Mouse (Mus musculus): ENCODE measurements at regions not wholly inside any gene's neighbourhood (a gene's known extent, or its start where the extent isn't known, plus 50 kb on each side); places are given as distances from the start of the nearest gene placed in this dataset.

DNA sequence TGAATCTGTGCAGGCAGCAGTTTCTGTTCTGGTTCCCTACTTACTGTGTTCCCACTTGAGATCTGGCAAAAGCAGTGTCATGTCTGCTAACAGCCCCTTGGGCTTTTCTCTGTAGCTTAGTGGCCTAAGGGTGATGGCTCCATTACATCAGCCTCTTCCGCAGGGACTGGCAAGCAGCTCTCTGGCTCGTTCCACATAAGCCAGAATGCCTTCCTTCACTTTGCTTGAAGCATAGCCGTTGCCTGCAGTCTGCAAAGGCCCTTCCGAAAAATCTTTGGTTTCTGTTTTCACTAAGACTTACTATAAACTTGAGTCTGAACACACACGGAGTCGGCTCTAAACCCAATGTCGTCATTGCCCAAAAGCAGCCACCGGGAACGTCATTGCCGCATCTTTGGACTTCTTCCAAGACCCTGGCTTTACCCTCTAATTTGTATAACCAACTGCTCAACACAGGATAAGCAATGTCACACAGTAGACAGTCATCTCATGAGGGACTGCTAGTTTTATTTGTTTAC is 74.8 kb upstream of the Mycbp2 start:
- TF ChIP-seq CTCF (IDR thresholded peaks at IDR 0.05), result no peak
- no peak for TF ChIP-seq EP300 (IDR thresholded peaks at IDR 0.05)

Data from lung, postnatal 0 days (tissue).